Mouse (Mus musculus) ES-Bruce4 (cell line): Measurements from ENCODE around the gene Pcif1.
"Not testable (repeated sequence)": the region's sequence is repeated elsewhere in the genome, so short reads cannot be mapped to it uniquely, and the experiment has no call there.

Experiments used
- CTCF ChIP-seq: IDR thresholded peaks from one replicate; pipeline ENCODE4 v1.8.1; 2011; ENCODE audit warnings: low read depth, low read length
- EP300 ChIP-seq: IDR thresholded peaks from 2 replicates; pipeline ENCODE4 v1.6.1; 2011; ENCODE audit warnings: low read depth, low read length; ENCODE audit not compliant: insufficient read depth
- POLR2A ChIP-seq: IDR thresholded peaks from one replicate; pipeline ENCODE4 v1.8.1; 2011; ENCODE audit warnings: low read length; ENCODE audit not compliant: insufficient read depth

GRCm38 (mm10) chr2:164855572-164855971 is 23.5 kb upstream of the Pcif1 start:
- not testable (repeated sequence) for TF ChIP-seq CTCF, POLR2A, EP300
